Mouse (Mus musculus) lung, postnatal 4 days (tissue): Measurements from ENCODE around the gene Synj2.
"Not testable (repeated sequence)": the region's sequence is repeated elsewhere in the genome, so short reads cannot be mapped to it uniquely, and the experiment has no call there.

Experiments
- DNase-seq, 2 experiments: peaks; one replicate each; pipeline ENCODE4 v3.0.0; 2021

The Synj2 gene

DNA sequence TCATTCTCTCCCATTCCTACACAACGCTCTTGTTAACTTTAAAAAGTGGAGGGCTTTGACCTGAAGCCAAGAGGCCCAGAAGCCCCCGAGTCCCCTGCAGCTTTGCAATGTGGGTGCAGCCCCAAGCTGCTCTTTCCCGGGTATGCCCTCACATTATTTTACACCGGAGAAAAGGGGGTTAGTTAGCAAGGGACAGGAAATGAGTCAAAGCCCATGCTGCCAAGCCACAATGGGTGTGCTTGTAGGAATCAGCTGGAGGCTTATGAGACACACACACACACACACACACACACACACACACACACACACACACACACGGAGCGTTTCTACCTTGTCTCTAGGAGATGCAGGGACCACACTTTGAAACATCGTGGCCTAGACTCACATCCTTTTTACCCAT, 60.8 kb downstream of the Synj2 start:
- no peak for DNase-seq

DNA sequence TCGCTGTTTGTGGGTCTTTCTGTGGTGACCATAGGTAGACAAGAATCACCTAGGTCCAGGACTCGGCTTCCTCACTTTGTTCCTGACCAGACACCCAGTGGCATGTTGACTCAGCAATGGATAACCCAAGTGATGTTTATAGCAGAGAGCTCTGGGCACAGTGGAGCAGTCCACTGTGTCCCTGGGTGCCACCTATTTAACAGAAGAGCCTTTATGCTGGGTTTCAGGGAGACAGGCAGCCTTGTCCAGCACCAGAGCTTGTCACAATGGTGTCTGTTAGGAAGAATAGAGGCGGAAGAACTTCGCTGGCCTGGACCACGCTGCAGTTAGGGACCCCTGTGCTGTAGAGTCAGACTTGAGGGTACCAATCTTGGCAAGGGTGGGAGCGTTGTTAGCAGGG, 61.5 kb downstream of the Synj2 start:
- DNase-seq: no peak

DNA sequence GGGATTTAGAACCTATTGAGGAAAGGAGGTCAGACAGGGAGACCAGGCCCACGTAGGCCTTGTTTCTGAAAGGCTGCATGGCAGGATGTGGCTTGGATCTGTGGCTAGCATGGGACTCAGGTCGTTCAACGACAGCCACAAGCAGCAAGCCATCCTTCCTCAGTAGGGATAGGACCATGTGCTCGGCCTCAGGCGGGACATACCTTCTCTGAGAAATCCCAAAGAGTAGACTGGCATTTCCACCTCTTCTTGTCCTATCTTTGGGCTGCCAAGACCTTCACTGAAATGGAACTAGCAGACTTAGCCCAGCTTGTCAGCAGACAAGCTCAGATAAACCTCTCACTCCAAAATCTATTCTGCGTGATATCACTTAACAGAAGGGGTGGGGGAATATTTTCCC, 62.6 kb downstream of the Synj2 start:
- DNase-seq: no peak

DNA sequence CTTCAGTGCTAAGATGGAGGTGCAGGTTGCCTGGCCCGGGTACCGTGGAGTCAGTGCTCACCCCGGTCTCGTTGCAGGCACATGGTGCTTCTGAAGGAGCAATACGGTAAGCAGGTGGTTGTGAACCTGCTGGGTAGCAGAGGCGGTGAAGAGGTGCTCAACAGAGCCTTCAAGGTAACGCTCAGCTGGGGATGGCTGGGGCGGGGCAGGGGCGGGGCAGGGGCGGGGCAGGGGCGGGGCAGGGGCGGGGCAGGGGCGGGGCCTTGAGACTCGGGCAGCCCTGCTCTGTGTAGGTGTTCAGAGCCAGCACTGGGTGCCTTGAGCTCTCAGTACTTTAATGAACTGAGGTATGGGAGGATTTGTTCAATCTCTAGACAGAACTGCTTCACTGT, 64.2 kb downstream of the Synj2 start:
- peak in 1 of 2 experiments; percentile 48 for DNase-seq

DNA sequence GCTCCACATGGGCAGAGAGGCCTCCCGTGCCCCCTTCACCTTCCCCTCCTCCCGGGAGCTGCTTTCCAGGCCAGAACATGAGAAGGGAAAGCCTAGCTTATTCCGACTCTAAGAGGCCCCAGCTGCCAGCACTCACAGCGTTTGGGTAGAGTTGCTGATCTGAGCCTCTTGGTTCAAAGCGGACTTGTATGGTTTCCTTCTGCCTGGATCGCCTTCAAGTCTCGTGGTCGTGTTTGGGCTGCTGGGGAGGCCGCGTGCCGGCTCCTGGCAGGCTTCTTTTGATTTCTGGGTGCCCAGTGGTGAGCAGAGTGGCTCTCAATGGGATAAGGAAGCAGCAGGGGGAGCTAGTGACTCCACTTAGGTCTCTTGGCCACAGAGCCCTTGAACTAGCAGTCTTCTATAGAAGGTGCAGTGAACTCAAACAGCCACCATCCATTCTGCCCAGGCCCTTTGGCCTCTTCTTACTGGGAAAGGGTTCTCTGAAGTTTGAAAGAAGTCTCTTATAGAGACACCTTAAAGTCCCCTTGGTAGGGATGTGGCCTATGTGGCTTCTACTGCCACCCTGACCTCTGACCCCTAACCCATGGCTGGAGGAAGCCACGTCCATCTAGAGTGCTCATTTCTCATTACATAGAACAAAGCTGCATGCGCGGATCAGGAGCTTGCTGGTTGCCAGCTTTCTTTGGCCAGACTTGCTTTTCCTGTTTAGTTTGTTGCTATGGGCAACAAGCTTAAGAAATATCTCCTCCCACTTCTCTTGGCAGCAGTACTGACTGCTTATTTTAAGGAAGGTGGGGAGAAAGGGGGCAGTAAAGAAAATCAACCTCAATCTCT, 64.8 kb downstream of the Synj2 start:
- peak; percentile 81 to 84 for DNase-seq

DNA sequence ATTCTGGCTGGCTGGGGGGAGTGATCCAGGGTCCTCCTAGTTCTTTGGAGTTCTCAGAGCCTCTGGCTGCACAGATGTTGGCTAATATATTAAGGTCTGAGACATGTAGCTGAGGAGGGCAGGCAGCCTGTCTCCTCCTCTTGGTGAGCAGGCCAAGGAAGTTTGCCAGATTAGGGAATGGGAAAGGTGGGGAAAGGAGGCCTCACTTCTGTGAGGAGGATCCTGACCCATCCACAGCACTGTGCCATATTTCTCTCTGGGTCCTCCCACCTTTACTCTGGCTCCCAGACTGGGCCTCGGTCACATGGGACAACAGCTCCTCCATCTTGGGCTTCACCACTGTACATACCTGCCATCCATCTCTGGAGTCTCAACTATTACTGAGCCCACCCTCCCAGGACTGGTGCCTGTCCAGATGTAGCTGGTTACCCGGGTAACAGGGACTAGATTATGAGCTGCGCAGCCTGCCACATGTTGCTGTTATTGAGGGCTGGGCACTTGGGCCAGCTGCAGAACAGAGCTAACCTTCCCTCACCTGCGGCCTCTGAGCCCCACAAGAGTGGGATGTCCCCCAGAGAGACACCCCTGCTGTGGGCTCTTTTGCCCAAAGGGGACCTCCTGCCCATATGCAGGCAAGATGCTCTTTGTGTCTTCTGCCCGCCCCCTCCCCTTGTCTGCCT, 66.2 kb downstream of the Synj2 start:
- no peak for DNase-seq

DNA sequence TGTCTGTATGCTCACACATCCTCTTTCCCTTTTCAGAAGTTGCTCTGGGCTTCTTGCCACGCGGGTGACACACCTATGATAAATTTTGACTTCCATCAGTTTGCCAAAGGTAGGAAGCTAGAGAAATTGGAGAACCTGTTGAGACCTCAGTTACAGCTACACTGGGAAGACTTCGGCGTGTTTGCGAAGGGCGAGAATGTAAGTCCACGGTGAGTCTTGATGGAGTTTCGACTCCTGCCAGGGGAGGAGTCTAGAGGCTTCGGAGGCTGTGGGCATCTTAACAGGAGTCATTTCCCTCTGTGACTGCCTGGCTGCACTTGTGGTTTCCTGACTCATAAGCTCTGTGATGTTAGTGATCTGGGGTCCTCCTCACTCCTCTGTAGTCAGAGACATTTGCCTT, 66.8 kb downstream of the Synj2 start:
- no peak for DNase-seq

DNA sequence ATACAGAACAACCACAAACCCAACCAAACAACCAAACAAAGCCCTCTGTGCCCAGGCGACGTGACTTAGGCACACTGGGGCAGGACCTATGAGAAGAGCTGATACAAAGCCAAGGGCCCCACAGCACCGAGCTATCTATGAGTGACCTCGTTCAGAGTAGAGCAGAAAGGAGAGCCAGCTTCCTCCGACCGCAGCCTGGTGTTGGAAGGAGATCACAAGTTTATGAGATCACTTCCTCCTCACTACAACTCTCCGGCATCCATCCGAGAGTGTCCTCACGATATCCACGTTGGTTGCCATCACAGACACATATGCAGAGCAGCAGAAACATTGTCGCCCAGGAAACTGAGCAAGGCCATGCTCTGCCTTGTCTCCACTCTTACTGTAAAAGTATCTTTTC, 67.5 kb downstream of the Synj2 start:
- peak; percentile 44 to 50 for DNase-seq

DNA sequence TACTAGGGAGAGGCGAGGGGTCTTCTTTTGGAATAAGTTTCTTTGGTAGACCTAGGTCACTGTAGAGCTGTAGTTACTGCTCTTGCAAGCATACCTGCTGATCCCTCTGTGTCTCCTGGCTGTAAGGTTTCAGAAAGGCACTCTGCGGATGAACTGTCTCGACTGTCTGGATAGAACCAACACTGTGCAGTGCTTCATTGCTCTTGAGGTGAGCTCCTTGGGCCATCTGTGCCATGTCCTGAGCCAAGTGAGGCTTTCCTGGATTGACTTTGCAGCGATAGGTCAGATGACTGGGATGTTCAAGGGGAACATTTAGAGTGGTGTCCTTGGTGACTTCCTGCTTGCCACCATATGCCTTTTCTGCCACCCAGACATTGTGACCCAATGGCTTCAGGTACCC, 68.5 kb downstream of the Synj2 start:
- no peak for DNase-seq

DNA sequence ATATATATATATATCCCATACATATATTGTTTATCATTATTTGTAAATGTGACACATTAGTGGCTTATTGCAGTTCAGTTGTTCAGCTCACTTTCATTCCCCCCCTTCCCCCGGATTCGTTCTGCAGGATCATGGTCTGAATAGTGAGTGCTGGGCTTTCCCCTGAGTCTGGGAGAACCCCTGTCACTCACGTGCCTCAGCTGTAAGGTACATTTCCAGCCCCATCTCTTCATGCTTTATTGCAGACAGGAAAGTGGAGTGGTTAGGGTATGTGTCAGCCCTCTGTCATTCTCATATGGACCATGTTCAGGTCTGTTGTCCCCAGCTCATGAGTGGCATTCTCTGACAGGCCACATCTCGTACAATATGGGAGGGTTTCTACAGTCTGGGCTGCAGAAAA, 72.0 kb downstream of the Synj2 start:
- no peak for DNase-seq

DNA sequence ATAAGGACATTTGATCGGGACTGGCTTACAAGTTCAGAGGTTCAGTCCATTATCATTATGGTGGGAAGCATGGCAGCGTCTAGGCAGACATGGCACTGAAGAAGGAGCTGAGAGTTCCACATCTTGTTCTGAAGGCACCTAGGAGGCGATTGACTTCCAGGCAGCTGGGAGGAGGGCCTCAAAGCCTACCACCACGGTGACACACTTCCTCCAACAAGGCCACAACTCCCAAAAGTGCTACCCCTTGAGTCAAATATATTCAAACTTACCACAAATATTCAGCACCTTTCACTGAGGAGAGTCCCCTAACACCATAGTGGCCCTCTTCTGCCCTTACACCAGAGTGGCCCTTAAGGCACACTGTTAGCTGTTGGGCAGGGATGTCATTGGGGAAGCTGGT, 73.9 kb downstream of the Synj2 start:
- DNase-seq: no peak

DNA sequence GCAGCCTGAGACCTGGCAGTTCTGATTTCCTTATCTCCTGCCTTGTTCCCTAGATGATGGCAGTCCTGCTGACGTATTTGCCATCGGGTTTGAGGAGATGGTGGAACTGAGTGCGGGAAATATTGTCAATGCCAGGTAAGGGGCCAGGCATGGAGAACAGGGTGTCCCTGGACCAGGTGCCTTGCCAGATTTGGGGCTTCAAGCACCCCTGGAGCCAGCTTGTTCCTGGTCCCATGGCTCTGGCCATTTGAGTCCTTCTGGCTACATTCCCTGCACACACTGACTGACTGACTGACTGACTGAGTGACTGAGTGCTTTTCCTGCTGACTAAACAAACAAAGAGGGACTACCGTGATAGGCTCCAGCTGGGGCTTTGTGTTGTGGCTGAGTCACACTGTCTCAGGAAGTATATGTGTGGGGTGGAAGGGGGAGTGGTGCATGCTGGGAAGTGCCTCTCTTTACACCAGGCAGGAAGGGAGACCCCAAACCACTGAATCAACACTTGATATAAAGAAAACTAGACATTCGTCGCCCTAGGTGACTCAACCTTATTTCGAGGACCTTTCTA, 75.2 kb downstream of the Synj2 start:
- DNase-seq: peak; percentile 52 to 70

DNA sequence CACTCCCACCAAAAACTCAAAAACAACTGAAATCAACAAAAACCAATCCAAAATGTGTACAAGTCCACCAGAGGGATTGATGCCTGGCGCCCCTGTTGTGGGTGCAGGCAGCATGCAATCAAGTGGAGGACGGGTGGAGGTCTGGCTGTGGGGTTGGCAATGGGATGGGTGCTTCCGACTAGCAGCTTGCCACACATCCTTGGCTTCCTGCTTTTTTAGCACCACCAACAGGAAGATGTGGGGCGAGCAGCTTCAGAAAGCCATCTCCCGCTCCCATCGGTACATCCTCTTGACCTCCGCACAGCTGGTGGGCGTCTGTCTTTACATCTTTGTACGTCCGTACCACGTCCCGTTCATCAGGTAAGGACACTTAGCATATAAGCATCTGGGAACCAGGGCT, 76.2 kb downstream of the Synj2 start:
- DNase-seq: peak; percentile 44 to 47

DNA sequence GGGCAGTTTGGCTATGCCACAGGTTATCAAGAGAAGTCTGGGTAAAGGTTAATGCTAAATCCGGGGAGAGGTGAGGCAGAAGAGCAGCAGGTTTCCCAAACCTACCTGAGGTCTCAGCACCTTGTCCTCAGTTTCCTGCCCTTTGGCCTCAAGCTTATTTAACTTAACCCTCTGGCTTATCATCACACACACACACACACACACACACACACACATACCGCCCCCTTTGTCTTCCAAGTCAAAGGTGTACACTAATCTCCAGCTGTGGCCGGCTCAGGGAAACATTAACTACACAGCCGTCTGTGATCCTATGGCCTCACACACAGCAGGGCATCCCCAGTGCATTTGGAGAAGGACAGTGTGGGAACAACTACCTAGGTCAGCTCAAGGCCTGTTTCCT, 77.3 kb downstream of the Synj2 start:
- no peak for DNase-seq

DNA sequence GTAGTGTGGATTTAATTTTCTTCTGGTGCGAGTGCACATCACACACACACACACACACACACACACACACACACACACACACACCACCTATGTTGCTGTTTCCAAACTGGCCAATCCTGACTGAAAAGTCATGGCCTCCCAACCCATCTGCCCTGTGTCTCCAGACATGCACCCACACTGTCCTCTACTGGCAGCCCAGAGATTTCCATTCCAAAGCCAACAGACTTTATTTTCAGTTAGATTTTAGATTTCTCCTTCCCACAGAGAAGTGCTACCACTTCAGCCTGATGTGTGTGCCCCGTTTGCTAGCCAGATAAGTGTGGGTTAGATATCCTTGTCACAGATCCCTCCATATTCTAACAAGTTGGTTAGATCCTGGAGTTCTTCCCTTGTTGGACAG, 78.7 kb downstream of the Synj2 start:
- DNase-seq: peak; percentile 51 to 70

DNA sequence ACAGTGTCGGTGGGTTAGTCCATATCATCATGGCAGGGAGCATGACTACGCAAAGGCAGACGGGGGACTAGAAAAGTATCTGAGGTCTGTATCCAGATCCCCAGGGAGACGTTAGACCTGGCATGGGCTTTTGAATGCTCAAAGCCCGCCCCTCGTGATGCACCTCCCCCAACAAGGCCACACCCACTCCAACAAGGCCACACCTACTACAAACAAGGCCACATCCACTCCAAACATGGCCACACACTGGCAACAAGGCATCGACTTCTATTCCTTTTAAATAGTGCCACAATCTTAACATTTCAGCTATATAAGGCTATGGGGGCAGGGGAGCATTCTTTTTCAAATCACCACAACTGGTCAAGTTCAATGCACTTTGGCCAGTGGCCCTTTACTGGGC, 79.6 kb downstream of the Synj2 start:
- no peak for DNase-seq

DNA sequence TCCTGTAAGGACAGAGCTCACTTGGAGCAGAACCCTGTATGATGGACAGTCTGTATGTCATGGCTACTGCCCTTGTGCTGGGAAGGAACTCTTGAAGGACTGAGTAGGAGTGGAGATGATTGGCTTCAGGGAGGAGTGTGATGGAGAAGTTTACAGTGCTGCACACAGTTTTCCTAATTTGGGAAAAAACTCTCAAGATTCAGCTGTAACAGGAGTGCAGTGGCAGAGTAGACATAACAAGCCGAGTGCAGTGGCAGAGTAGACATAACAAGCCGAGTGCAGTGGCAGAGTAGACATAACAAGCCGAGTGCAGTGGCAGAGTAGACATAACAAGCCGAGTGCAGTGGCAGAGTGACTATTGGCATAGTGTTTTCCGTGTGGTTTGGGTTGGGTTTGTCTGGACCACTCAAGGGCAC, 80.3 kb downstream of the Synj2 start:
- DNase-seq: not testable (repeated sequence)

DNA sequence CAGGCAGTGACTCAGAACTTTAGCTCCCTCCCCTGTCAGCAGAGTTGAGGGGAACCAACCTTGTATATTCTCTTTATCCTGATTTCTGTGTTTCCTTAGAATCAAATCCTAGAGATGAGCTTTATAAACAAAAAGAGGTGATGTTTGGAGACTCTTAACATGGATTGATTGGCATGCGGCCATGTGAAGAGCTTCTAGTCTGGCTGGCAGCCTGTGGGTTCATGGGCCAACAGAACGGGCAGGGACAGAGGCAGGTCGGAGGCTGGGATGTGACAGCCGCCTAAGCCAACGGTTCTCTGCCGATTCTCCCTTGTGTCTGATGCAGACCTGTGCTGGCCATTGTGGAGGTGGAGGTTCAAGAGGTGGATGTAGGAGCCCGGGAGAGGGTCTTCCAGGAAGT, 84.8 kb downstream of the Synj2 start:
- DNase-seq: no peak

DNA sequence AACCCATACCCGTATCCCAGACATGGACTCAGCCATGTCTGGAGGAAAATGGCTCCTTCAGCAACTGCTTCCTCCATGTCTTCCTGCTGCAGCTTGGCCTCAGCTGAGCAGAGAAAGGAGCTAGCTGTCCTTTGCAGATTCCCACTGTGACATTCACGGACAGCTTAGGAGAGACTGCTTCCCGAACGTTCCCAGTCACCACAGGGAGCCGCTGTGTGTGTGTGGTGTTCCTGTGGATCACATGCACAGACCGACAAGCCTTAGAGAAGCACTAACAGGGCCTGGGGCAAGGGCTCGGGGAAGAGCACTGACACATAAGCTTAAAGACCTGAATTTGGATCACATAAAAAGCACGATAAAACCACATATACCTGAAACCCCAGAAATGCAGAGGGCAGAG, 94.6 kb downstream of the Synj2 start:
- no peak for DNase-seq

DNA sequence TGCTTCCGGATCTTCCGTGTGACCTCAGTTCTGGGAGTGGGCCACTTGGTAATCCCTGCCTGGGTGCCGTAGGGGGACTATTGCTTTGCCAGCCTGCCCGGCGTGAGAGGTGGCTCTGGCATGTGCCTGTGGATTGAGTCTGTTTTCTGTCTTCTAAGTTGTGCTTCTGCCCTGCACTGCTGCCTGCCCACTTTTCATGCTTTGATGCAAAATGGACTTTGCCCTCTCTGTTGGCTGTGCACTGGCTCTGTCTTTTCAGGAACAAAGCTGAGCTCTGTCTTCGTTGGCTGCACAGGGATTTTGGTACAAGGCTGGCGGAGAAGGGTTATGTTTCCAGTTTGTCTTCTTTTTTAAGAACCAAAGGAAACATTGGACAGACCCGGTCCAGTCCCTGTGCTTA, 95.4 kb downstream of the Synj2 start:
- no peak for DNase-seq

DNA sequence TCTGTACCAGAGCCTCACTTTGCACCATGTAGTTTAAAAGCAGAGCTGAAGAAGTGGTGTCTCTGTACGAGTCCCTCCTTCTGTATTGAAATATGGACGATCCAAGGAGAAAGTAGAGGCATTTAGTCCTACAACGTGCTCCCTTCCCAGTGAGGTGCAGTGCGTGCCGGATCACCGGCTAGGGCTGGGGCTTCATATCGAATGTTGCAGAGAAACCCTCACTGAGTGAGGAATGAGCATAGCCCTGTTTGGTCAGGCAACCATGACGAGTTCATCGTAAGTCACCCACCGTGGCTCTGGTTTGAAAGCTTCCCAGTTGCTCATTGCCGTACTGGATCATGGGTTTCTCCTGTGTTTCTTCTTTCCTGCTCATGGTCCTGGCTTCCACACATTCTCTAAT, 95.8 kb downstream of the Synj2 start:
- no peak for DNase-seq

DNA sequence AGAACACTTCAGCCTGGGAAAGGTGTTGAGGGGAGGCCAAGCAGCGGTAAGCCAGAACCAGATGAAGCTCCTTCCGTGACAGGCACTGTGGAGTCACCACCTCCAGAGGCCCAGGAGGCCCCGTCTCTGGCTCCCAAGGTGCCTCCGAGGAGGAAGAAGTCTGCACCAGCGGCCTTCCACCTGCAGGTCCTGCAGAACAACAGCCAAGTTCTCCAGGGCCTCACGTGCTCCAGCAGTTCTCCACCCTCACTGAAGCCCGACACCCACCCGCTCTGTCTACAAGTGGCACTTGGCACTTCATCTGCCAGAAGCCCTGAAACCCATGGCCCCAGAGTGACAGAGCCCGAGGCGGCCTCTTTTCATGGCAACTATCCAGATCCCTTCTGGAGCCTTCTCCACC, 96.4 kb downstream of the Synj2 start:
- DNase-seq: peak in 1 of 2 experiments; percentile 35

DNA sequence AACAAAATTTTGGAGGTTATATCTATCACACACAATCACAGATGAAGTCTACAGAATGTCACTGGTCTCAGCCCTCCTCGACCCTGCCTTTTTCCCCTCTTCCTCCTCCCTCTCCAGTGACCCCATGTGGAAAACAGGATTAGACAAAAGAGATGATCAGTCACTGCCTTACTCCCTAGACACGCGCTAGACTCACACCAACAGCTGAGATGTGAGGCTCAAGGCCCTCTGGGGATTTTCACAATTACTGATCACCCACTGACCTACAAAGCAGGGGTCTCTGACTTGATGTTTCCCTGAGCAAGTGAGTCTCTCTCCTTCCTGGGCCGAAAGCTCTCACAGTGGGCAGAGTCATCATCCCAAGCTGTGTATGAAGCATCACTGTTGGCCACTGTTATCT, 111.7 kb downstream of the Synj2 start:
- DNase-seq: no peak

DNA sequence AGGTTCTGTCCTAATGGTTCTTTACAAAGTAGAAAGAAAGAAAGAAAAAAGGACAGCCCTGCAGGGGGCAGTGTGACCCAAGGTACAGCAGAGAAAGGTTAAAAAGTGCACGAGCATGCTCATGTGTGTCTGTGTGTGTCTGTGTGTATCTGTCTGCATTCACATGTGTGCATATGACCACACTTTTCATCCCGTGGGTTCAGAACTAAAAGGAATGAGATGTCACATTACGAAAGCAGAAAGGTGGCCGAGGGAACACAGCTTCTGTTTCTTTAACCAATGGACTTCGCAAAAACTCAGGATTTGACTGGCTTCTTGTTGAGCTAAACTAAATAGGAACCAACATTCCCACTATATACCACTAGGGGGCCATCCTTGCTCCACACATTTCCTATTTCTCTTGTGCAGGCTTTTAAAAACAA, 113.9 kb downstream of the Synj2 start:
- DNase-seq: peak; percentile 33 to 72
